Mouse (Mus musculus) mature B cell (primary cell): ENCODE measurements around the gene Cxcl12.

Experiments used
- in situ Hi-C: fragments of 300-500 bp; cut with MboI; formaldehyde crosslinking; loops from 2 replicates; pipeline ENCODE4 v1.14.3; 2019

Gene Cxcl12

GRCm38 (mm10) chr6:117220831-117221345, 52.6 kb downstream of the Cxcl12 start:
- in situ Hi-C loops, result no loop called here
